Mouse (Mus musculus) MEL (cell line): ENCODE measurements around the gene Il16. TPM values are rescaled to one million over a fixed set of nuclear protein-coding genes. Genes with fewer than 3 reads are reported as not detected.
A peak's percentile ranks its signal among the peaks of the same experiment; 100 is the strongest.

Experiments
- DNase-seq: peaks from one replicate; pipeline ENCODE4 v3.0.0; 2011; ENCODE audit warnings: low read depth, low spot score
- H3K27ac ChIP-seq: 2 replicates; pipeline ENCODE4 v1.5.1; 2012; ENCODE audit warnings: low read depth, mild to moderate bottlenecking, control low read depth, low read length, moderate library complexity; ENCODE audit not compliant: control insufficient read depth
- H3K27me3 ChIP-seq, 2 experiments: fragments of 150-350 bp in 1 of 2; sonication (generic) in 1 of 2; 2 replicates each; pipeline ENCODE4 v1.6.1; 2012; ENCODE audit warnings: low read length in 2 of 2, mild to moderate bottlenecking in 2 of 2, improper control_type of control experiment in 1 of 2, moderate library complexity in 1 of 2; ENCODE audit not compliant: insufficient read depth in 2 of 2, control insufficient read depth in 1 of 2
- H3K36me3 ChIP-seq, 2 experiments: 2 replicates each; pipeline ENCODE4 v1.6.1; 2012 to 2014; ENCODE audit warnings: low read length in 2 of 2, improper control_type of control experiment in 1 of 2, inconsistent platforms in 1 of 2, mild to moderate bottlenecking in 1 of 2; ENCODE audit not compliant: insufficient read depth in 2 of 2, control insufficient read depth in 1 of 2
- H3K4me1 ChIP-seq, 2 experiments: fragments of 150-350 bp in 1 of 2; sonication (generic) in 1 of 2; 2 replicates each; pipeline ENCODE4 v1.6.1; 2012; ENCODE audit warnings: low read length in 2 of 2, improper control_type of control experiment in 1 of 2, mild to moderate bottlenecking in 1 of 2; ENCODE audit not compliant: insufficient read depth in 2 of 2, control insufficient read depth in 1 of 2
- H3K4me3 ChIP-seq, 2 experiments: fragments of 150-350 bp in 1 of 2; sonication (generic) in 1 of 2; 2 replicates each; pipeline ENCODE4 v1.5.1; 2012; ENCODE audit warnings: low read depth in 2 of 2, low read length in 2 of 2, mild to moderate bottlenecking in 2 of 2, moderate library complexity in 2 of 2, control low read depth in 1 of 2, improper control_type of control experiment in 1 of 2; ENCODE audit not compliant: control insufficient read depth in 1 of 2, insufficient read depth in 1 of 2
- H3K79me2 ChIP-seq: 2 replicates; pipeline ENCODE4 v1.6.1; 2012; ENCODE audit warnings: mild to moderate bottlenecking, low read length, moderate library complexity; ENCODE audit not compliant: control insufficient read depth, poor library complexity, insufficient read depth
- H3K9ac ChIP-seq: 2 replicates; pipeline ENCODE4 v1.6.1; 2012; ENCODE audit warnings: low read depth, mild to moderate bottlenecking, control low read depth, low read length, moderate library complexity; ENCODE audit not compliant: control insufficient read depth, poor library complexity, severe bottlenecking
- H3K9me3 ChIP-seq: fragments of 150-350 bp; sonication (generic); replicated peaks from 2 replicates; pipeline ENCODE4 v1.6.1; 2012; ENCODE audit warnings: mild to moderate bottlenecking, low read length, improper control_type of control experiment, moderate library complexity; ENCODE audit not compliant: insufficient read depth
- BHLHE40 ChIP-seq: IDR thresholded peaks from 2 replicates; pipeline ENCODE4 v1.6.1; 2012; ENCODE audit warnings: low read depth, mild to moderate bottlenecking, inconsistent platforms, low read length, improper control_type of control experiment, borderline replicate concordance
- CTCF ChIP-seq, 3 experiments: IDR thresholded peaks in 2 of 3; conservative IDR thresholded peaks in 1 of 3; 2 replicates each; pipeline ENCODE4 v1.5.1; 2011 to 2012; ENCODE audit warnings: low read length in 3 of 3, low read depth in 2 of 3, mild to moderate bottlenecking in 2 of 3, improper control_type of control experiment in 1 of 3, inconsistent platforms in 1 of 3, mixed read lengths in 1 of 3, moderate library complexity in 1 of 3; ENCODE audit not compliant: control insufficient read depth in 1 of 3, insufficient read depth in 1 of 3, poor library complexity in 1 of 3, severe bottlenecking in 1 of 3
- E2F4 ChIP-seq: IDR thresholded peaks from 2 replicates; pipeline ENCODE4 v1.6.1; 2011; ENCODE audit warnings: low read depth, low read length, improper control_type of control experiment, borderline replicate concordance
- ELF1 ChIP-seq: IDR thresholded peaks from 2 replicates; pipeline ENCODE4 v1.6.1; 2014; ENCODE audit warnings: low read depth, mild to moderate bottlenecking, inconsistent platforms, low read length, improper control_type of control experiment, moderate library complexity
- MEF2A ChIP-seq: IDR thresholded peaks from 2 replicates; pipeline ENCODE4 v1.6.1; 2014; ENCODE audit warnings: low read depth, mild to moderate bottlenecking, inconsistent platforms, low read length, improper control_type of control experiment; ENCODE audit not compliant: poor library complexity, insufficient replicate concordance, severe bottlenecking; ENCODE audit errors: extremely low read depth
- MXI1 ChIP-seq: IDR thresholded peaks from 2 replicates; pipeline ENCODE4 v1.6.1; 2011; ENCODE audit warnings: mild to moderate bottlenecking, low read depth, low read length, improper control_type of control experiment
- MYB ChIP-seq: IDR thresholded peaks from 2 replicates; pipeline ENCODE4 v1.6.1; 2011; ENCODE audit warnings: mild to moderate bottlenecking, low read depth, low read length, improper control_type of control experiment
- MYC ChIP-seq: IDR thresholded peaks from 2 replicates; pipeline ENCODE4 v1.6.1; 2011; ENCODE audit warnings: low read depth, mild to moderate bottlenecking, low read length, improper control_type of control experiment, moderate library complexity
- POLR2AphosphoS5 ChIP-seq: IDR thresholded peaks from 2 replicates; pipeline ENCODE4 v1.6.1; 2012; ENCODE audit warnings: low read depth, borderline replicate concordance, mild to moderate bottlenecking, inconsistent platforms, low read length, moderate library complexity, mixed read lengths
- RAD21 ChIP-seq: IDR thresholded peaks from 2 replicates; pipeline ENCODE4 v1.6.1; 2011; ENCODE audit warnings: mild to moderate bottlenecking, low read depth, low read length, improper control_type of control experiment
- SIN3A ChIP-seq: IDR thresholded peaks from 2 replicates; pipeline ENCODE4 v1.6.1; 2012; ENCODE audit warnings: low read length, improper control_type of control experiment, inconsistent platforms
- SMC3 ChIP-seq: IDR thresholded peaks from 2 replicates; pipeline ENCODE4 v1.6.1; 2011; ENCODE audit warnings: low read depth, low read length, improper control_type of control experiment
- TAL1 ChIP-seq: IDR thresholded peaks from 2 replicates; pipeline ENCODE4 v1.6.1; 2012; ENCODE audit warnings: mild to moderate bottlenecking, inconsistent platforms, low read length, moderate library complexity, mixed read lengths
- TBP ChIP-seq: IDR thresholded peaks from 2 replicates; pipeline ENCODE4 v1.8.0; 2011; ENCODE audit warnings: low read depth, low read length, improper control_type of control experiment
- TCF12 ChIP-seq: IDR thresholded peaks from 2 replicates; pipeline ENCODE4 v1.6.1; 2014; ENCODE audit warnings: low read depth, mild to moderate bottlenecking, inconsistent platforms, low read length, improper control_type of control experiment, moderate library complexity
- UBTF ChIP-seq: IDR thresholded peaks from 2 replicates; pipeline ENCODE4 v1.6.1; 2012; ENCODE audit warnings: low read depth, mild to moderate bottlenecking, inconsistent platforms, low read length, improper control_type of control experiment, moderate library complexity, borderline replicate concordance; ENCODE audit not compliant: insufficient read depth
- USF2 ChIP-seq, 2 experiments: IDR thresholded peaks; 2 replicates each; pipeline ENCODE4 v1.6.1; 2011 to 2012; ENCODE audit warnings: improper control_type of control experiment in 2 of 2, low read length in 2 of 2, borderline replicate concordance in 1 of 2, inconsistent platforms in 1 of 2, low read depth in 1 of 2, mild to moderate bottlenecking in 1 of 2; ENCODE audit not compliant: insufficient read depth in 1 of 2
- ZC3H11A ChIP-seq: IDR thresholded peaks from 2 replicates; pipeline ENCODE4 v1.6.1; 2012; ENCODE audit warnings: low read depth, mild to moderate bottlenecking, inconsistent platforms, low read length, improper control_type of control experiment
- ZMIZ1 ChIP-seq: IDR thresholded peaks from 2 replicates; pipeline ENCODE4 v1.6.1; 2012; ENCODE audit warnings: low read depth, mild to moderate bottlenecking, inconsistent platforms, low read length, improper control_type of control experiment, moderate library complexity
- ZNF384 ChIP-seq: IDR thresholded peaks from 2 replicates; pipeline ENCODE4 v1.6.1; 2012; ENCODE audit warnings: low read depth, mild to moderate bottlenecking, inconsistent platforms, low read length, improper control_type of control experiment
- polyA plus RNA-seq, 2 experiments: library from polyadenylated mRNA; stranded (reverse) in 1 of 2; unstranded in 1 of 2; fragments of >175 nt in 1 of 2; fragments of >200 nt in 1 of 2; gene quantifications; 2 replicates each; pipeline versions ENCODE4 v1.2.1 to v1.2.4; 2012; ENCODE audit warnings: low replicate concordance in 2 of 2, low read depth in 1 of 2; ENCODE audit not compliant: insufficient read length in 2 of 2, insufficient read depth in 1 of 2, missing spikeins in 1 of 2
- total RNA-seq: library from RNA; depleted of rRNA; stranded (reverse); fragments of 300-350 nt; gene quantifications from 2 replicates; pipeline ENCODE4 v1.2.3, GENCODE M21; 2012

Il16 gene
- total and polyA plus RNA-seq, 3 experiments: 0.04 to 0.10 TPM; not detected in 1

- no peak for TF ChIP-seq MYB
- TF ChIP-seq CTCF (IDR thresholded peaks at IDR 0.05 in 2 of 3, conservative IDR thresholded peaks at IDR 0.05 in 1 of 3; ENCODE audit: control insufficient read depth in 1 of 3, insufficient read depth in 1 of 3, low read depth in 2 of 3, low read length in 3 of 3, poor library complexity in 1 of 3, severe bottlenecking in 1 of 3): peak; percentile 23 to 59 (median 48); a peak in 5 of 6 replicates
- TF ChIP-seq ZC3H11A: peak; percentile 23; the same call in 1 of the 2 replicates
- TF ChIP-seq TAL1: no peak
- peak; percentile 50 for TF ChIP-seq RAD21
- peak; percentile 63 for TF ChIP-seq SMC3
- TF ChIP-seq, all 39 proteins: peak for 4
- DNase-seq: peak; percentile 28
- Histone ChIP-seq H3K4me1 (no peaks in the 10 kb centered on the region), H3K4me3 (no peak overlapping the region), H3K9me3 (no peaks in the 10 kb centered on the region), H3K27ac (no peak overlapping the region), H3K36me3 (no peaks in the 10 kb centered on the region), H3K9ac (no peak overlapping the region), H3K27me3 (peaks cover 0 to 2% of the 10 kb centered on the region in 2 experiments; a peak in 3 of 4 replicates), H3K79me2 (no peaks in the 10 kb centered on the region)
Observed at GRCm38 (mm10) chr7:83774721-83775120, 29.2 kb upstream of the Il16 start.

- H3K9me3 ChIP-seq: no peaks in the 10 kb centered on the region
- DNase-seq: no peak
- H3K27me3 ChIP-seq: no peaks in the 10 kb centered on the region
- H3K36me3 ChIP-seq: no peaks in the 10 kb centered on the region
- no peak overlapping the region for H3K9ac ChIP-seq
- H3K79me2 ChIP-seq: no peaks in the 10 kb centered on the region
- H3K4me1 ChIP-seq: no peaks in the 10 kb centered on the region
- H3K4me3 ChIP-seq: no peak overlapping the region
- TF ChIP-seq TBP: no peak
- no peak for TF ChIP-seq USF2 (IDR thresholded peaks at IDR 0.05; ENCODE audit: borderline replicate concordance in 1 of 2, insufficient read depth in 1 of 2, low read depth in 1 of 2, low read length in 2 of 2)
- TF ChIP-seq ELF1: no peak
- TF ChIP-seq ZNF384: no peak
- TF ChIP-seq MXI1: no peak
- no peak for TF ChIP-seq MYC
- no peak for TF ChIP-seq UBTF
- TF ChIP-seq BHLHE40: no peak
- TF ChIP-seq ZMIZ1: no peak
- no peak for TF ChIP-seq MEF2A
- TF ChIP-seq CTCF (IDR thresholded peaks at IDR 0.05 in 2 of 3, conservative IDR thresholded peaks at IDR 0.05 in 1 of 3; ENCODE audit: control insufficient read depth in 1 of 3, insufficient read depth in 1 of 3, low read depth in 2 of 3, low read length in 3 of 3, poor library complexity in 1 of 3, severe bottlenecking in 1 of 3): no peak
- no peak for TF ChIP-seq SIN3A
- TF ChIP-seq TCF12: no peak
- TF ChIP-seq E2F4: no peak
- TF ChIP-seq POLR2AphosphoS5: no peak
- TF ChIP-seq ZC3H11A: no peak
- no peak overlapping the region for H3K27ac ChIP-seq
Observed at GRCm38 (mm10) chr7:83763674-83764073, 18.1 kb upstream of the Il16 start.
